ENCODE assay signal across 9 mouse cellular contexts in the genomic region with DNA sequence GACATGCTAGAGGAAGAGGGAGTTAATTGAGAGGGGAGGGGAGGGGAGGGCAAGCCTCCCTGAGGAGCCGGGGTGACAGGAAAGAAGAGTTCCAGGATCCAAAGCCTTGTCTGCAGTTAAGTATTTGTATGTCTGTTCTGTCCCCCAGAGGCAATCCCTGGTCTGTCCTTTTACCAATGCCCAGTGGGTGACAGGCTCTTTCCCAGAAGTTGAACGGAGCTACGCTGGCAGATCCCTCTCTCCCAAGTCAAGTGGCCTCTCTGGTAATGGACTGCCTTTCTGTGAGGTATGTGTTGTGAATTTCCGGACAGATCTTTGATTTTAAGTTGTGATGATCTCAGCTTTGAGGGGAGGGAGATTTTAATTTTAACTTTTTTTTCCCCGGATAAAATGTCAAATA. TPM values are rescaled to one million over a fixed set of nuclear protein-coding genes. Genes with fewer than 3 reads are reported as not detected.
DNase-seq lines count a peak whose midpoint lies in the region; ATAC-seq and TF ChIP-seq lines count a peak whose summit lies in the region.
"Had no signal": no experiment of that assay in that cellular context is flagged by ENCODE, and none has a peak within 500 bp of the region (broad histone marks: within the 10 kb centered on the region; RNA-seq: fewer than 3 reads in every experiment).

No protein-coding gene starts in this region.

- 0 out of 2 replicates have a peak, but pooled peaks cover 5% of the 10 kb centered on the region for H3K36me3 ChIP-seq in heart, embryonic 11.5 days (ENCODE audit: control insufficient read depth, insufficient read depth, low read length)
- H3K36me3 ChIP-seq in embryonic facial prominence, embryonic 14.5 days (ENCODE audit: control insufficient read depth, insufficient read depth, low read length) = peaks cover 25% of the 10 kb centered on the region
- no peaks in the 10 kb centered on the region; the same call in 1 of the 2 replicates for H3K36me3 ChIP-seq in hindbrain, embryonic 16.5 days (ENCODE audit: control insufficient read depth, insufficient read depth, low read length)
- H3K36me3 ChIP-seq in myocyte (ENCODE audit: control insufficient read depth, insufficient read depth) = no peaks in the 10 kb centered on the region

- H3K27me3 ChIP-seq in heart, embryonic 11.5 days (ENCODE audit: control insufficient read depth, insufficient read depth, low read length) = peaks cover 15% of the 10 kb centered on the region
- no peaks in the 10 kb centered on the region for H3K27me3 ChIP-seq in embryonic facial prominence, embryonic 14.5 days (replicated peaks; ENCODE audit: control insufficient read depth, insufficient read depth, low read length)
- H3K27me3 ChIP-seq in hindbrain, embryonic 16.5 days (replicated peaks; ENCODE audit: control insufficient read depth, insufficient read depth, low read length) = peaks cover 10% of the 10 kb centered on the region
- H3K27me3 ChIP-seq in myocyte (ENCODE audit: control insufficient read depth, insufficient read depth, insufficient read length) = no peaks in the 10 kb centered on the region

- H3K4me2 ChIP-seq in heart, embryonic 11.5 days = peak overlapping the region; percentile 55
- H3K4me2 ChIP-seq in embryonic facial prominence, embryonic 14.5 days (ENCODE audit: low read depth, low read length) = peak overlapping the region; percentile 67
- H3K4me2 ChIP-seq in hindbrain, embryonic 16.5 days (ENCODE audit: low read length) = peak overlapping the region; percentile 46
- peak overlapping the region; percentile 18 for H3K4me2 ChIP-seq in myocyte (ENCODE audit: low read depth)

- H3ac ChIP-seq in myocyte (ENCODE audit: control insufficient read depth, insufficient read length) = no peak overlapping the region

- intact Hi-C loops in heart, postnatal 36 days (cut with DNase I) = no loop called here

- no peaks in the 10 kb centered on the region for H3K79me2 ChIP-seq in myocyte (ENCODE audit: control insufficient read depth, insufficient read depth)

- ATAC-seq in heart, embryonic 11.5 days (replicated peaks; ENCODE audit: insufficient number of reproducible peaks, low FRiP score, low TSS enrichment) = no peak
- no peak for ATAC-seq in embryonic facial prominence, embryonic 14.5 days (ENCODE audit: low read depth)
- no peak for ATAC-seq in hindbrain, embryonic 16.5 days

- peaks cover 2% of the 10 kb centered on the region for H3K9me3 ChIP-seq in heart, embryonic 11.5 days (replicated peaks; ENCODE audit: control insufficient read depth, low read length)
- H3K9me3 ChIP-seq in embryonic facial prominence, embryonic 14.5 days (ENCODE audit: control insufficient read depth, low read length) = 0 out of 2 replicates have a peak, but pooled peaks cover 6% of the 10 kb centered on the region
- peaks cover 2% of the 10 kb centered on the region; the same call in 1 of the 2 replicates for H3K9me3 ChIP-seq in hindbrain, embryonic 16.5 days (ENCODE audit: control insufficient read depth, low read length)

- DNase-seq in heart, postnatal 36 days = no peak
- DNase-seq in embryonic facial prominence, embryonic 14.5 days (ENCODE audit: low spot score) = no peak
- DNase-seq in thymus, adult 18-20 months = no peak
- no peak for DNase-seq in spleen, postnatal 36 days (ENCODE audit: low spot score in 2 of 2)
- DNase-seq in frontal cortex, postnatal 14 days (ENCODE audit: low spot score in 2 of 2) = no peak

- no peak overlapping the region for H3K27ac ChIP-seq in heart, embryonic 11.5 days (ENCODE audit: low read depth, low read length)
- no peak overlapping the region for H3K27ac ChIP-seq in embryonic facial prominence, embryonic 14.5 days (replicated peaks; ENCODE audit: low read depth, low read length)
- no peak overlapping the region for H3K27ac ChIP-seq in hindbrain, embryonic 16.5 days (ENCODE audit: low read depth, low read length)
- H3K27ac ChIP-seq: liver, embryonic 14.5 days had no signal

- 0 out of 2 replicates have a peak overlapping the region, but pooled peaks have one; percentile 0 for H3K9ac ChIP-seq in heart, embryonic 11.5 days (ENCODE audit: low read depth, low read length)
- peak overlapping the region; percentile 38 for H3K9ac ChIP-seq in embryonic facial prominence, embryonic 14.5 days (ENCODE audit: low read depth, low read length)
- peak overlapping the region; percentile 24; the same call in 1 of the 2 replicates for H3K9ac ChIP-seq in hindbrain, embryonic 16.5 days (ENCODE audit: low read depth, low read length)
- H3K9ac ChIP-seq: liver, embryonic 14.5 days had no signal

- 0 out of 2 replicates have a peak, but pooled peaks cover 12% of the 10 kb centered on the region for H3K4me1 ChIP-seq in heart, embryonic 11.5 days (ENCODE audit: control insufficient read depth, insufficient read depth, low read length)
- peaks cover 30% of the 10 kb centered on the region for H3K4me1 ChIP-seq in embryonic facial prominence, embryonic 14.5 days (ENCODE audit: control insufficient read depth, insufficient read depth, low read length)
- H3K4me1 ChIP-seq in hindbrain, embryonic 16.5 days (ENCODE audit: control insufficient read depth, insufficient read depth, low read depth, low read length) = peaks cover 9% of the 10 kb centered on the region

- 32% methylated on average over 5 of the region's 5 CpGs for WGBS in heart, embryonic 11.5 days (ENCODE audit: insufficient replicate concordance)
- 28% methylated on average over 5 of the region's 5 CpGs for WGBS in embryonic facial prominence, embryonic 14.5 days
- 32% methylated on average over 5 of the region's 5 CpGs for WGBS in hindbrain, embryonic 16.5 days

- peak overlapping the region; percentile 46 for H3K4me3 ChIP-seq in heart, embryonic 11.5 days (ENCODE audit: low read depth, low read length)
- H3K4me3 ChIP-seq in embryonic facial prominence, embryonic 14.5 days (ENCODE audit: low read depth, low read length) = peak overlapping the region; percentile 47
- peak overlapping the region; percentile 22 for H3K4me3 ChIP-seq in hindbrain, embryonic 16.5 days (ENCODE audit: low read length)
- no peak overlapping the region for H3K4me3 ChIP-seq in myocyte

- TF ChIP-seq POLR2A in myocyte (IDR thresholded peaks at IDR 0.05; ENCODE audit: insufficient read length, low read depth) = no peak

TF ChIP-seq in myocyte, 11 proteins besides CTCF, POLR2A, EP300 and RAD21:
- TF ChIP-seq MYOG (IDR thresholded peaks at IDR 0.05; ENCODE audit: control insufficient read depth in 1 of 3, insufficient read depth in 1 of 3, insufficient read length in 2 of 3, low read depth in 2 of 3) (no peak), TCF12 (IDR thresholded peaks at IDR 0.05; ENCODE audit: insufficient read depth, poor library complexity, severe bottlenecking) (no peak)

RNA-seq across cellular contexts. Expression of gene Tmem100, which starts 3.3 kb away (rescaled TPM):
- polyA plus RNA-seq in heart, embryonic 11.5 days (2014; fragmentation: Nextera tagmentation; extraction: Ambion mirVana) = 15.6 and 17.2 TPM in 2 replicates
- 10 to 100 TPM; 13.2 to 22.4 TPM for total RNA-seq in heart, postnatal 36 days (2021)
- 29.7 and 32.3 TPM in 2 replicates for polyA plus RNA-seq in embryonic facial prominence, embryonic 14.5 days (2014; fragmentation: Nextera tagmentation; extraction: Ambion mirVana)
- 15.0 and 19.4 TPM in 2 replicates for polyA plus RNA-seq in hindbrain, embryonic 16.5 days (2015; fragmentation: Nextera tagmentation; extraction: Ambion mirVana)
- not detected for polyA plus RNA-seq in myocyte (2012; fragmentation: generic; extraction: Trizol)

RNA-seq across cellular contexts. Expression of gene Pctp, which starts 30.7 kb away (rescaled TPM):
- polyA plus RNA-seq in heart, embryonic 11.5 days (2014; fragmentation: Nextera tagmentation; extraction: Ambion mirVana) = 13.6 and 22.7 TPM in 2 replicates
- total RNA-seq in heart, postnatal 36 days (2021) = 1 to 10 TPM; 3.5 to 4.2 TPM
- polyA plus RNA-seq in embryonic facial prominence, embryonic 14.5 days (2014; fragmentation: Nextera tagmentation; extraction: Ambion mirVana) = 1.9 and 3.0 TPM in 2 replicates
- 0.78 and 1.5 TPM in 2 replicates for polyA plus RNA-seq in hindbrain, embryonic 16.5 days (2015; fragmentation: Nextera tagmentation; extraction: Ambion mirVana)
- polyA plus RNA-seq in myocyte (2012; fragmentation: generic; extraction: Trizol) = 1.1 TPM

Comparison
In these comparisons a context has a peak if more than half of its experiments do, and no peak if none do; other contexts are left out.
1. RNA of gene Tmem100, which starts 3.3 kb away (polyA plus RNA-seq): 29.7 to 32.3 TPM in embryonic facial prominence, embryonic 14.5 days, 15.0 to 19.4 TPM in hindbrain, embryonic 16.5 days and 15.6 to 17.2 TPM in heart, embryonic 11.5 days; not detected in myocyte (single experiment); every median in the first group is over 10 times any median in the second.
2. Peak in every context shown above with its lines, with median percentiles within 50 percentile points of each other: H3K4me2 ChIP-seq and H3K9ac ChIP-seq.